Mouse (Mus musculus): ENCODE data around the gene Prox2.

Gene Prox2

GRCm38 (mm10) chr12:85094010-85094409 lies 16.5 kb downstream of the Prox2 start:
- peak; percentile 23 for DNase-seq (ENCODE audit: low read depth, low spot score)

DNA sequence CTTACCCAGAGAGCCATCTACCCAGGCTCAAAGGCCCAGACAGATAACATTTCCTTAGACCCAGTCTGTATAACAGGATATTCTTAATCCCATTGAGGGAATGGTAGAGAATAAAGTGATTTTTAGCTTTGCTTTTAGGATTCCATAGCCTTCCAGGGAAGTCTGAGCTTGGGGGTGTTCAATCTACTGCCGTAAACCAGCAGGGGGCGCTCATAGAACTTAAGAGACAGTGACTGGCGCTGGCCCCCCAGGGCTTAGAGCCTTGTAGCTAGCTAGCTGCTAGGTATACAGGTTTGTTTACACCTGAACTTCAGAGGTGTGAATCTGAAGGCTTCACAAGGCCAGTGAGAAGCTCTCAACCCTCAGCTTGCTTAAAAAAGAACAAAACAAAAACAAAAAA lies 18.3 kb downstream of the Prox2 start:
- DNase-seq (ENCODE audit: low read depth, low spot score), result peak; percentile 68

DNA sequence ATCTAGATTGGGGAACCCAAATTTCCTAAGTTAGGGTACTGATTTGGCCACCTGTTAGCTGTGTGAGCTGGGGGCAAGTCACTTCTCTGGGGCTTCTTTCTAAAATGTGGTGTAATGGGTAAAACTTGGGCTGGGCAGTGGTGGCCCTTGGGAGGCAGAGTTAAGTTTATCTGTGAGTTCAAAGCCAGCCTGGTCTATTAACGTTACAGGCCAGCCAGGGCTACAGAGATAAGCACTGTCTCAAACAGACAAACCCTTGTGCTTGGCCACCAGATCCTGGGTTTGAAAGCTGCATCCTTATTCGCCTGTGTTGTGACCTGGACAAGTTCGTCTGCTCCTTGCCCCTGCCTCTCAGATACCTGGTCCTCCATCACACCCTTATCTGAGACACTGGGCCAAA lies 19.4 kb downstream of the Prox2 start:
- DNase-seq (ENCODE audit: low read depth, low spot score), result no peak

DNA sequence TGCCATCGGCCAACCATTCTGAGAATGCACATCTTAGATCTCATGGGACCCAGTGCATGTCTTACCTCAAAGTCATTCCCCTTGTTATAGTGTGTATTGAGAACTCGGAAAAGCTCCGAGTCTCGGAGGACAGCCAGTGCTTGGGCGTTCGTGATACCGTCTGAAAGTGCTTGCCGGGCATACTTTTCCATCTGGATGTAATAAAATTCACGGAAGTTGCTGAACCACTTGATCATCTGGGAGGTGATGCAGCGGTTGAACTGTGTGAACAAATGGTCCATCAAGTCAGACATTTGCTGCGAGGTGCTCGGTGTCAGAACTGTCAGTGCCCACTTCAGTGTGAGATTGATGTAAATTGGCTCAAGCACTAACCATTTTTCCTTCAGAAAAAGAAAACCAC lies 22.7 kb downstream of the Prox2 start:
- DNase-seq (ENCODE audit: low read depth, low spot score), result no peak

DNA sequence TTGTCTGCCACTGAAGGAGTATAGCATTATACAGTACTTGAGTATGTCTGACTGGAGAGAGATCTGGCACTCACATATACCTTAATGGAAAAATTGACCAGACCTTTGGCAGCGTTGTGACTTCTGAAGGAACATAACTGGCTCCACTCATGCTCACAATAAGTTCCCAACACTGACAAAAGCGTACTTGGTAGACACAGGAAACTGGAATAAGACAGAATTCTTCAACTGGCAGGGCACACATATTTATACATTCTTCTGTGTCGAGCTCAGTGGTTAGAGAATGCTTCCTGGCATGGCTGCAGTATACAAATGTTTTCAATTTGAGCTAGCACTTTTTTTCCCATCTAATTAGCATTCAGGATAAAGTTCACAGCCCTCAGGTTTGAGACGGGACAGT lies 25.6 kb downstream of the Prox2 start:
- no peak for DNase-seq (ENCODE audit: low read depth, low spot score)

DNA sequence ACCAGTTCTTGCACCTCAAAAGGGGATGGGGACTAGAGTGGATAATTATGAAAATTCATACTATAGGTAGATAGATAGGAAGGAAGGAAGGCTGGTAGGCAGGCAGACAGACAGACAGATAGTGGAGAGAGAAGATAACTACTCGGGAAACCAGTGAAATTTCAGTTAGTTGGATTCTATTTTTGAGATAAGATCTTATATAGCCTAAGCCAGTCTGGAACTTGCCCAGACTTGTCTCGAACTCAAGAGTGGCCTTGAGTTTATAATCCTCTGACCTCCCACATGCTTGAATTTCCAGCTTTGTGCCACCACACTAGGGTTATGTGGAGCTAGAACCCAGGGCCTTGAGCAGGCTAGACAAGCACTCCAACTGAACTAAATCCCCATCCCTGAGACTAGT lies 26.3 kb downstream of the Prox2 start:
- no peak for DNase-seq (ENCODE audit: low read depth, low spot score)

GRCm38 (mm10) chr12:85077100-85077499 lies 33.5 kb downstream of the Prox2 start:
- DNase-seq (ENCODE audit: low read depth, low spot score), result no peak

DNA sequence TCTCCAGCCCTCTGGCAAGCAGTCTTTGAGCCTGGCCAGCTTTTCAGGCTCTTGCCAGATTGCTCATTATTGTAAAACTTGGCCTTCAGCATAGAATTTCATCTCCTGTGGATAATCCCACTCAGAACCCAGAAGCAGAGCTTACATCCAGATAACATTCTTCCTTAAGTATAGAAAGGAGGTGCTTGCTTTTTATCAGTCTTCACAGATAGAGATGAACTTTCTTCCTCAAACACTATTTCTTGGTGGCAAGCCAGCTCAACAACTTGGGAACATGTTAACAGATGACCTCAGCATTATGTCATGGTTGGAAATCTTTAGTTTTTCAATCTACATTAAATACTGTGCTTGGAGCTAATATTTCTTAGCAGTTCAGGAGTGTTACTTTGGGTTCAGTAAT lies 39.5 kb downstream of the Prox2 start:
- DNase-seq (ENCODE audit: low read depth, low spot score), result no peak

DNA sequence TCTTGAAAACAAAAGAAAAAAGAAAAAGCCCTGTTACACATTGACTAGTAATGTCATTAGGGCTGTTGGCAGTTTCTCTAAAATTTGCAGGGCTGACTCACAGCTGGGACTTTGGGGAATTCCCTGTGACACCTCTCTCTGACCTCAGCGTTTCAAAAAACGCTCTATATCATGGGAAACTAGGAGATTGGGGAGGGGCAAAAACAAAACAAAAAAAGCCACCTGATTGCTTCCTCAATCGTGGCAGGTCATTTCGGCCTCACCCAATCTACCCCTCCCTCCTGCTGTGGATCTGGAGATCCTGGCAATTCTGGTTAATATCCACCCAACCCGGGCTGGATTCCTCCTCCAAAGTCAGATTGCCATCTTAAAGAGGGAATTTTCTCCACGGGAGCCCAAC lies 59.3 kb downstream of the Prox2 start:
- no peak for DNase-seq (ENCODE audit: low read depth, low spot score)

Data from mesoderm, embryonic 11.5 days (tissue).